Mouse (Mus musculus) liver, embryonic 11.5 days (tissue): ENCODE data around the gene Atxn7. TPM values are rescaled to one million over a fixed set of nuclear protein-coding genes. Genes with fewer than 3 reads are reported as not detected.

ENCODE experiments used
- ATAC-seq: fragments of 200-750 bp; cut with Nextera tagmentation; replicated peaks from 2 replicates; pipeline ENCODE4 v1.8.0; 2017; ENCODE audit warnings: moderate number of reproducible peaks, mild to moderate bottlenecking, moderate TSS enrichment, moderate library complexity; ENCODE audit not compliant: low FRiP score
- DNase-seq: peaks from one replicate; pipeline ENCODE4 v3.0.0-alpha.2; 2017; ENCODE audit warnings: low spot score
- H3K27ac ChIP-seq: fragments of 300-500 bp; sonication (generic); 2 replicates; pipeline ENCODE4 v1.5.1; 2014; ENCODE audit warnings: mild to moderate bottlenecking, low read depth, low read length, control low read depth
- H3K27me3 ChIP-seq: fragments of 300-500 bp; sonication (generic); replicated peaks from 2 replicates; pipeline ENCODE4 v1.6.1; 2014; ENCODE audit warnings: low read length, mixed read lengths; ENCODE audit not compliant: control insufficient read depth, insufficient read depth
- H3K36me3 ChIP-seq: fragments of 300-500 bp; sonication (generic); 2 replicates; pipeline ENCODE4 v1.6.1; 2014; ENCODE audit warnings: mild to moderate bottlenecking, low read length, moderate library complexity, mixed read lengths; ENCODE audit not compliant: control insufficient read depth, insufficient read depth
- H3K4me1 ChIP-seq: fragments of 300-500 bp; sonication (generic); replicated peaks from 2 replicates; pipeline ENCODE4 v1.6.1; 2014; ENCODE audit warnings: low read length, mixed read lengths; ENCODE audit not compliant: control insufficient read depth, insufficient read depth
- H3K4me2 ChIP-seq: fragments of 300-500 bp; sonication (generic); 2 replicates; pipeline ENCODE4 v1.6.1; 2014; ENCODE audit warnings: mild to moderate bottlenecking, control low read depth, moderate library complexity
- H3K4me3 ChIP-seq: fragments of 300-500 bp; sonication (generic); 2 replicates; pipeline ENCODE4 v1.5.1; 2014; ENCODE audit warnings: low read depth, low read length, control low read depth
- H3K9ac ChIP-seq: fragments of 300-500 bp; sonication (generic); 2 replicates; pipeline ENCODE4 v1.6.1; 2014; ENCODE audit warnings: low read depth, low read length, control low read depth
- H3K9me3 ChIP-seq: fragments of 300-500 bp; sonication (generic); 2 replicates; pipeline ENCODE4 v1.6.1; 2016; ENCODE audit warnings: low read length, inconsistent platforms, mixed read lengths; ENCODE audit not compliant: control insufficient read depth
- WGBS: fragments of 180-500 bp; shearing (Covaris S2); extraction: QIAGEN DNeasy Blood & Tissue Kit; methylation state at CpG from one replicate; pipeline ENCODE4 v1.1.7; 2014; 5-methylcytosine and 5-hydroxymethylcytosine counted together
- polyA plus RNA-seq: library from polyadenylated mRNA; unstranded; fragments of >200 nt; fragmentation: Nextera tagmentation; extraction: Ambion mirVana; gene quantifications from 2 replicates; pipeline ENCODE4 v1.2.1, GENCODE M21; 2014

The Atxn7 gene
- polyA plus RNA-seq, 1 experiment from 2014 or later: 4.0 TPM

DNA sequence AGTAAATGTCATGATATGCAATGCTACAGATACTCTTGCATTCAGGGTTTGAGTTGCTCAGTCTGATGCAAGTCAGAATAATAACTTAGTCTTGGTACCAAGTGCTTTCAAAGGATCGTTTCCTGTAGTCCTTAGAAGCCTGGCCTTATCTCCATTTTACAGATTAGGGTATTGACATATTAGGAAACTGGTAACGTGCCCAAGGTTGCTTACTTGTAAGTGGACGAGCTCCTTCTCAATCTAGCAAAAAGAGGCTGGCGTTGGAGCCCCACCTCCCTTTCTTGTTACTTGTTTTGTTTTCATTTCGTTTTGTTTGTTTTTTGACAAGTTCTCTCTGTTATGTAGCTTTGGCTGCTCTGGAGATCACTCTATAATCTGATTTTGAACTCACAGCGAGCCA lies 48.5 kb downstream of the Atxn7 start:
- peaks cover 9% of the 10 kb centered on the region for H3K4me1 ChIP-seq
- no peak overlapping the region for H3K4me2 ChIP-seq
- H3K9me3 ChIP-seq: no peaks in the 10 kb centered on the region
- DNase-seq (no peak), ATAC-seq (no peak)
- WGBS: 30% methylated on average over 6 of the region's 6 CpGs
- no peak overlapping the region for H3K27ac ChIP-seq
- no peak overlapping the region for H3K4me3 ChIP-seq
- no peaks in the 10 kb centered on the region for H3K27me3 ChIP-seq
- no peaks in the 10 kb centered on the region for H3K36me3 ChIP-seq
- H3K9ac ChIP-seq: no peak overlapping the region

DNA sequence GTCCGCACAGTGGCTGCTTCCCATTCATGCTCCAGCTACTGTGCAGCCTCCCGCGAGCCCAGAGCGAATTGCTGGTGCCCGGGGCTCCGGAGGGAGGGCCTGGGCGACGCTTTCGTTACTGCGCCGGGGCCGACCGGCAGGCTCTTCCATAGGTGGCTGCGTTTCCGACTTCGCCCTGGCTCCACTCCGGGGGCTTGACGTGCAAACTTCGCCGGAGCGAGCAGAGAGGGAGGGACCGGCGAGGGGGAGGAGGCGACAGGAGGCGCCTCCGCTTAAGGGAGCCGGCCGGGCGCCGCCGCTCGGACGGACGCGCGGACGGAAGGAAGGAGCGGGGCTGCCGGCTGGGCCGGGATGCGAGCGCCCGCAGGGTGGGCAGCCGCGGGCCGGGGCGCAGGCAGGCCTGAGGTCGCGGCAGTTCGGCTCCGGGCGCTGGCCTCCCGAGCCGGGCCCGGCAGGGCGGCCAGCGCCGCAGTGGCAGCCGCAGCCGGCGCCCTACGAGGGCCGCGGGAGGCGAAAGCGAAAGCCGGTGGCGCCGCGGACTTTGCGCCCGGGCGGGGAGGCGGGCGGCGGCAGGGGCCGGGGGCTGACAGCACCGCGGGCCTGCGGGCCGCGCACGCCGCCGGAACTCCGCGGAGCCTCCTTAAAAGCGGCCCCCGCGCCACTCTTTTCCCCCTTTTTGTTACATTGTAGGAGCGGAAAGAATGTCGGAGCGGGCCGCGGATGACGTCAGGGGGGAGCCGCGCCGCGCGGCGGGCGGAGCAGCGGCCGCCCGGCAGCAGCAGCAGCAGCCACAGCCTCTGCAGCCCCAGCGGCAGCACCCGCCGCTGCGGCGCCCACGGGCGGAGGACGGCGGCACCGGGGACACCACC lies 51.4 kb downstream of the Atxn7 start:
- Histone ChIP-seq H3K27me3 (no peaks in the 10 kb centered on the region), H3K9me3 (no peaks in the 10 kb centered on the region), H3K27ac (peak overlapping the region; percentile 96), H3K36me3 (no peaks in the 10 kb centered on the region; the same call in 1 of the 2 replicates), H3K4me1 (peaks cover 9% of the 10 kb centered on the region), H3K4me2 (peak overlapping the region; percentile 94), H3K4me3 (peak overlapping the region; percentile 88), H3K9ac (peak overlapping the region; percentile 95)
- WGBS: under 1% methylated on average over 100 of the region's 116 CpGs
- DNase-seq (peak; percentile 84), ATAC-seq (peak; percentile 90)

DNA sequence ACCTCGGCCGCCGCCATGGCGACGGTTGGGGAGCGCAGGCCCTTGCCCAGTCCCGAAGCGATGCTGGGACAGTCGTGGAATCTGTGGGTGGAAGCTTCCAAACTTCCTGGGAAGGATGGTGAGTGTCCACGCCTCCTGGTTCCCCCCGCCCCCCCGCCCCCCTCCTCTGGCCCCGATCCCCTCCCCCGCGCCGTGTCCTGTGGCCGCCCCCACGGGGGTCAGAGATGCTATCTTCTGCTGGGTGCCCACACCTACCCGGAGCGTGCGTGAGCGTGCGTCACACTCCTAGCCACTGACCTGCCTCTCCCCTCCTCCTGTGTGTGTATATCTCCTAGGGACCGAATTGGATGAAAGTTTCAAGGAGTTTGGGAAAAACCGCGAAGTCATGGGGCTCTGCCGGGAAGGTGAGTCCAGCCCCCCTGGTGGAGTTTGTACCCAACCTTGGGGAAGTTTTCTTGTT lies 52.0 kb downstream of the Atxn7 start:
- Histone ChIP-seq H3K27me3 (no peaks in the 10 kb centered on the region), H3K4me3 (peak overlapping the region; percentile 88), H3K9me3 (no peaks in the 10 kb centered on the region), H3K27ac (peak overlapping the region; percentile 96), H3K4me2 (peak overlapping the region; percentile 94), H3K4me1 (peaks cover 9% of the 10 kb centered on the region), H3K9ac (peak overlapping the region; percentile 95), H3K36me3 (no peaks in the 10 kb centered on the region; the same call in 1 of the 2 replicates)
- no peak for DNase-seq
- peak; percentile 66 for ATAC-seq
- 0% methylated on average over 11 of the region's 27 CpGs for WGBS

DNA sequence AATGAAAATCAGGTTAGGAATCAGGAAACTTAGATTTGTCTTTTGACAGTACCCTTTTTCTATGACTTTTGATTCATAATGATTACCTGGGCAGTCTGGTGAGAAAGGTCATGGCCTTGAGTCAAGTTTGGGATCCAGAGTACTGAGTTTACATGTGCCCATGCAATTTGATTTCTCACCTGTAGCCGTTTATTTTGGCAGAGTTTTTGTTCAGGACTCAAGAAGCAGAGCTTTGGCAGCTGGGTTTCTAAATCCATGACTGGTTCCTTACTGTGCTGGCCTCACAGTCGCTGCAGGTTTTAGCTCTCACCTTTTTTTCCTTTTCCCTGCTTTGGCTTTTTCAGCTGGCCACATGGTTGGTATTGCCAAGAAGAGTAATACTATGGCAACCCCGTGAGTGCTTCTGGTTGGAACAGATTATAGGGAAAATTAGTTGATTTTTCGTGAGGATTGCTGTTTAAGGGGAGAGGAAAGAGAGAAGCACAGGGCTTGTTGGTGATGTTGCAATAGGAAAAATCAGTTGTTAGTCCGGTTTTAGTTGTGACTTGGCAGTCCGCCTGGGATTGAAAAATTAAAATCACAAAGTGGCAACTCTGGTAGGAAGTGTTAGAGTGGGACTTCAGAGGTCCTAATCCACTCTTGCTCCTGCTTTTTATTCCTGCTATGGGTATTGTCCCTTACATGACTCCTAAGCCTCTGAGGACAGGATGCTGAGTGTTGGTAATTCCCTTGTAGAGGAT lies 53.6 kb downstream of the Atxn7 start:
- DNase-seq: no peak
- Histone ChIP-seq H3K9me3 (no peaks in the 10 kb centered on the region), H3K27ac (no peak overlapping the region), H3K36me3 (no peaks in the 10 kb centered on the region; the same call in 1 of the 2 replicates), H3K27me3 (no peaks in the 10 kb centered on the region), H3K4me3 (no peak overlapping the region), H3K9ac (no peak overlapping the region), H3K4me1 (peaks cover 9% of the 10 kb centered on the region), H3K4me2 (no peak overlapping the region)
- 82% methylated on average over 6 of the region's 6 CpGs for WGBS
- ATAC-seq: no peak

DNA sequence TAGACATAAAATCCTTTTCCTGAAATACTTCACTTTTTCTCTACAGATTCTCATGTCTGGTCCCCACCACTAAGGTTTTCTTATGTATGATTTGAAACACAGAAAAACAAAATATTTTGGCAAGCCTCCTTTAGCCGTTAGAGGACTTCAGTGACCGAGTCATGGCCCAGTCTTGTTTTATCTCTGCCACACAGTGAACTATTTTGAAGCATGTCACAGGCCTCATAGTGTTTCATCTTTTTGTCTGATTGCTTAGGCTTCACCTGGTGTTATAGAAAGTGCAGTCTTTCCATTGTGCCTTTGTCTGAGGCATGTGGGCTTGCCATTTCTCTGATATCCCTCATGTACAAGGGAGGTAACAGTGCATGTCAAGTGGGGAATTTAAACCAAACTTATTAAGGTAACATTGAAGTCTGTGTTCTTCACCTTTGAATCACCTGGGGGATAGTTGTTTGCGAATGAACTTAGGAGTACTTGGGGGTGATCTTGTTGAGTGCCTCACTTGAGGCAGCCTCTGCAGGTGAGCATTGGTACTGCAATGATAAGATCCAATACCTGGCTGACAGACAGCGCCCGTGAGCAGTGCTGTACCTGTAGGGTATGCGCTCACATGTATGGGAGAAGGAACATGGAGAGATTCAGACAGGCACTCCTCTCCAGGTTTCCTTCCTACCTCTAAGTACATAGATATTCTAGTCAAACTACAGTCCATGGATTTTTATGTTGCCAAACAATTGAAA lies 58.1 kb downstream of the Atxn7 start:
- Histone ChIP-seq H3K9me3 (no peaks in the 10 kb centered on the region), H3K27me3 (no peaks in the 10 kb centered on the region), H3K36me3 (peaks cover 2% of the 10 kb centered on the region; the same call in 1 of the 2 replicates), H3K4me2 (no peak overlapping the region), H3K4me3 (no peak overlapping the region), H3K27ac (no peak overlapping the region), H3K9ac (no peak overlapping the region), H3K4me1 (no peaks in the 10 kb centered on the region)
- ATAC-seq (no peak), DNase-seq (no peak)
- 80% methylated on average over 6 of the region's 6 CpGs for WGBS

DNA sequence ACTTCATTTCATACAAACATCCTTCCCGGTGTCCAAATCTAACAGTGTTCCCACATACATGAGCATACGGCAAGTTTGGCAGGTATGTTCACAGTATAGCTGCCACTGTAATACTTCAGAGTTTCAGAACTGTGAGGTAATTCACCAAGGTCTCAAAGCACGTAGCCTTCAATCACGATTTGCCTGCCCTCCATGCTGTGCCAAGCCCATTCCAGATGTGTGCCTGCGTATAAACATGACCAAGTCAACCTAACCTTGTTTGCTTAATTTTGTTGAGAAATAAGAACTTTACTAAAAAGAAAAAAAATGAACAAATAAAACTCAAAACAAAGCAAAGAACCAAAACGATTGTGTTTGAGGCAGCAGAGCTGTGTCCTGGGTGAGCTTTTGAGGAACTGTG lies 60.0 kb downstream of the Atxn7 start:
- ATAC-seq: no peak

DNA sequence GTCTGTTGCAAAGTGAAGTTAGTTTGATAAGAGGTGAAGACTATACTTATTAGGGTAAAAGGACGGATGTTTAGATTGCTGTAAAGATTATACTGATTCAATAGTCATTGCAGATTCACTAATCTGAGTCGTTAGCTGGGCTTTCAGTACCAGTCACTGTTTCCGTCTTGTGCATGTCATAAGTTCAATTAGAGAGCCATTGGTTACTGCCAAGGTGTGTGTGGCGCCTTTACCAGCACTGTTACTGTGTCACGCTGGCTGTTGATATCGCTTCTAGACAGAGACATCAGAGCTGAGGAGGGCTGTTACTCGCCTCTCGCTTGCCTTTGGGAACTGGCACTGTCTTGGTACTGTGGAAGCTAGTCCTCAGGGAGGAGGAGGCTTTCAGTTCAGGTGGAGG lies 64.6 kb downstream of the Atxn7 start:
- Histone ChIP-seq H3K9ac (no peak overlapping the region), H3K9me3 (no peaks in the 10 kb centered on the region), H3K36me3 (no peaks in the 10 kb centered on the region), H3K27me3 (no peaks in the 10 kb centered on the region), H3K4me2 (no peak overlapping the region), H3K27ac (no peak overlapping the region), H3K4me3 (no peak overlapping the region), H3K4me1 (0 out of 2 replicates have a peak, but pooled peaks cover 3% of the 10 kb centered on the region)
- WGBS: 84% methylated on average over 8 of the region's 8 CpGs
- ATAC-seq (no peak), DNase-seq (no peak)

More for the DNA sequence above, 60.0 kb downstream of the Atxn7 start:
- Histone ChIP-seq H3K36me3 (0 out of 2 replicates have a peak, but pooled peaks cover 2% of the 10 kb centered on the region), H3K27me3 (no peaks in the 10 kb centered on the region), H3K9ac (no peak overlapping the region), H3K9me3 (no peaks in the 10 kb centered on the region), H3K4me3 (no peak overlapping the region), H3K4me1 (no peaks in the 10 kb centered on the region), H3K27ac (no peak overlapping the region), H3K4me2 (no peak overlapping the region)
- WGBS: 87% methylated on average over 6 of the region's 6 CpGs
- DNase-seq: no peak

DNA sequence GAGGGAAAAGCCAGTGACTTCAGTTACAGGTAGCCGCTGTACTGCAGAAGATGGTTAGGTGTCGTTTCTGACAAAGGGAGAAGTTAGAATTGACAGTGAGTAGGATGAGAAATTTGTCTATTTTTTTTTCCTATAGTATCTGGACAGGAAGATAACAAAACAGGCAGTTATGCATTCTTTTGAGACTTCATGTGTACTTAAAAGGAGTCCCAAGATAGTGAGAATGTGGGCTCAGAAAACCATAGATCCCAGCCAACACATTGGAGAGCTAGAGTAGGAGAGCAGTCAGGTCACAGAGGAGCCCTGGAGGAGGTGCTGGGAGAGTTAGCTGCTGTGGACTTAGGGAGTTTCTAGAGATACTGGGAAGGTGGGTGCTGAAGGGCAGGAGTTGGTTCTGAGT lies 69.4 kb downstream of the Atxn7 start:
- no peaks in the 10 kb centered on the region for H3K9me3 ChIP-seq
- no peak overlapping the region for H3K9ac ChIP-seq
- H3K4me1 ChIP-seq: 0 out of 2 replicates have a peak, but pooled peaks cover 3% of the 10 kb centered on the region
- WGBS: 76% methylated on average over 2 of the region's 2 CpGs
- ATAC-seq (peak; percentile 48; the same call in 1 of the 2 replicates), DNase-seq (no peak)
- H3K4me2 ChIP-seq: no peak overlapping the region
- no peaks in the 10 kb centered on the region for H3K27me3 ChIP-seq
- no peak overlapping the region for H3K27ac ChIP-seq
- no peaks in the 10 kb centered on the region for H3K36me3 ChIP-seq
- no peak overlapping the region for H3K4me3 ChIP-seq
